Mouse (Mus musculus): Measurements from ENCODE around the gene Muc3. TPM values are rescaled to one million over a fixed set of nuclear protein-coding genes. Genes with fewer than 3 reads are reported as not detected.
A peak's percentile ranks its signal among the peaks of the same experiment; 100 is the strongest.

Gene Muc3
- total and polyA plus RNA-seq, 2 experiments from 2014 or later: not detected

DNA sequence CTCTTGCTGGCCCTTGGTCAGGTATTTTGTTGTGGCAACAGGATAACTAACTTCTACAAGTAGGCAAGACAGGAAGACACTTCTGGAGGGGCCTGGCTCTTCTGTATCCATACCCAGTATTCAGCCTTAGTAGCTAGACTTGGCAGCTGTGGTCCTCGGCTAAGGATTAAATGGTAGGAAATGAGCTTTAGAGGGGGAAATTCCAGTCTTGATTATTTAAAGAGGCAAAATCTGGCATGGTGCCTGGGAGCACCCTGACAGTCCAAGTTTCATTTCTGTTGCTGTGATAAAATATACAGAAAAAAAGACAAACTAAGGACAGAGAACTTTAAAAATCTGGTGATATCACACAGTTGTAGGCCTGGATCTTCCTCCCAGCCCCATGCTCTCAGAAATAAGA, 53.1 kb downstream of the Muc3 start:
- Histone ChIP-seq H3K9me3 (ENCODE audit: low read length) (no peaks in the 10 kb centered on the region), H3K9ac (no peak overlapping the region), H3K4me3 (ENCODE audit: low read depth, low read length) (no peak overlapping the region), H3K36me3 (ENCODE audit: insufficient read depth) (no peaks in the 10 kb centered on the region), H3K27me3 (ENCODE audit: insufficient read depth, low read length) (no peaks in the 10 kb centered on the region), H3K4me1 (ENCODE audit: insufficient read depth) (no peaks in the 10 kb centered on the region), H3K27ac (ENCODE audit: low read depth, low read length) (no peak overlapping the region), H3K4me2 (ENCODE audit: low read depth) (no peak overlapping the region)
- DNase-seq (peak; percentile 61), ATAC-seq (no peak)
- no peak for TF ChIP-seq CTCF (IDR thresholded peaks at IDR 0.05; ENCODE audit: low read depth)
- WGBS: 28% methylated on average over 1 of the region's 1 CpGs

DNA sequence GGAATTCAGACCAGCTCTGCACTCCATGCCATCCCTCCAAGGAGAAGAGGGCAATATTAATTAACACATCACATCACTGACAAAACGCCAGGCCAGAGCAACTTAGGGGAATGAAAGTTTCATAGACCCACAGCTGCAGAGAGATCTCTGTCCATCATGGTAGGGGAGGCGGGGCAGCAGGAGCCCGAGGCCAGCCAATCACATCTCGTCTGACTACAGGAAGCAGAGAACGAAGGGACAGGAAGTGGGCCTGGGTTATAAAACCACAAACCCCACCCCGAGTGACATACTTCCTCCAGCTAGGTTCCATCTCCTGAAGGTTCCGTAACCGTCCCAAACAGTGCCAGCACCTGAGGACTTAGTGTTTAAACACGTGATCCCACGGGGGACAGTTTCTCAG, 54.0 kb downstream of the Muc3 start:
- TF ChIP-seq CTCF (IDR thresholded peaks at IDR 0.05; ENCODE audit: low read depth): no peak
- H3K27ac ChIP-seq (ENCODE audit: low read depth, low read length): no peak overlapping the region
- H3K4me3 ChIP-seq (ENCODE audit: low read depth, low read length): no peak overlapping the region
- H3K9me3 ChIP-seq (ENCODE audit: low read length): no peaks in the 10 kb centered on the region
- no peaks in the 10 kb centered on the region for H3K36me3 ChIP-seq (ENCODE audit: insufficient read depth)
- ATAC-seq (no peak), DNase-seq (no peak)
- 85% methylated on average over 10 of the region's 10 CpGs for whole genome bisulfite sequencing
- H3K4me1 ChIP-seq (ENCODE audit: insufficient read depth): no peaks in the 10 kb centered on the region
- no peak overlapping the region for H3K9ac ChIP-seq
- no peak overlapping the region for H3K4me2 ChIP-seq (ENCODE audit: low read depth)
- no peaks in the 10 kb centered on the region for H3K27me3 ChIP-seq (ENCODE audit: insufficient read depth, low read length)

DNA sequence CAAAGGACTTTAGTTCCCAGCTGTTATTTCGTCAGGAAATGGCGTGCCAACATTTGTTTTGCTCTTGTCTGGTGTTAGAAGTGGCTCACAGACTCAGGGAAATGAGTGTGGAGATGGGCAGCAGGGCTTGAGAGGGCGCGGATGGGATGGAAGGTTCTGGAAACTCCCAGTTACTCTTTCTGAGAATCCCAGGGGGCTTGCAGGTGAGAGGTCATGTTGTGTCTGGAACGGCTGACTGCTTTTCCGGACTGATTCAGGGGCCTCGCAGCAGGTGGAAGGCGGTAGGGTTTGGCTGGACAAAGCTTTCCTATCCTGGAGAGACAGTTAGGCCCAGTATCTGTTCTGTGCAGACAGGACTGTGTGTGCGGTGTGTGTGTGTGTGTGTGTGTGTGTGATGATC, 55.4 kb downstream of the Muc3 start:
- no peak for TF ChIP-seq CTCF (IDR thresholded peaks at IDR 0.05; ENCODE audit: low read depth)
- Histone ChIP-seq H3K36me3 (ENCODE audit: insufficient read depth) (no peaks in the 10 kb centered on the region), H3K4me1 (ENCODE audit: insufficient read depth) (no peaks in the 10 kb centered on the region), H3K9ac (no peak overlapping the region), H3K27me3 (ENCODE audit: insufficient read depth, low read length) (no peaks in the 10 kb centered on the region), H3K27ac (ENCODE audit: low read depth, low read length) (no peak overlapping the region), H3K9me3 (ENCODE audit: low read length) (no peaks in the 10 kb centered on the region), H3K4me2 (ENCODE audit: low read depth) (no peak overlapping the region), H3K4me3 (ENCODE audit: low read depth, low read length) (no peak overlapping the region)
- 88% methylated on average over 9 of the region's 9 CpGs for WGBS
- ATAC-seq (no peak), DNase-seq (no peak)

DNA sequence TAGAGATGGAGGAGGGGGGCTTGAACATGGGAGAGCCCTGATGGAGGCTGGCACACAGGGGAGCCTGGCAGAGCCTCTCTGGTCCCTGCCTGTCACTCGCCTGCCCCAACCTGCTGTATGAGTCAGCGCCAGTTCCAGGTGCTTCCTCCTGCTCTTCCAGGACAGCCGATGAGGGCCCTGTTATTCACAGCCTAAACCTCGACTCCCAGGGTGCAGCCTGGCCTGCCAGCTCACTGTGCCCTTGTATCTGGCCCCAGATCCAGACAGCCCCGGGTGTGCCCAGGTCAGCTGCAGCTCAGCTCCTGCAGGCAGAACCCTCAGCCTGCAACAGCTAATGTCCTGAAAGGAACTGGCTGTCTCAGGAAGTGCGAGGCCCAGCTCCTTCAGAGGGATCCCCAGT, 57.6 kb downstream of the Muc3 start:
- H3K4me2 ChIP-seq (ENCODE audit: low read depth): no peak overlapping the region
- 67% methylated on average over 6 of the region's 6 CpGs for WGBS
- no peak overlapping the region for H3K9ac ChIP-seq
- no peak overlapping the region for H3K27ac ChIP-seq (ENCODE audit: low read depth, low read length)
- no peak for TF ChIP-seq CTCF (IDR thresholded peaks at IDR 0.05; ENCODE audit: low read depth)
- DNase-seq: no peak
- no peaks in the 10 kb centered on the region for H3K36me3 ChIP-seq (ENCODE audit: insufficient read depth)
- H3K9me3 ChIP-seq (ENCODE audit: low read length): no peaks in the 10 kb centered on the region
- H3K4me1 ChIP-seq (ENCODE audit: insufficient read depth): no peaks in the 10 kb centered on the region
- no peak overlapping the region for H3K4me3 ChIP-seq (ENCODE audit: low read depth, low read length)
- H3K27me3 ChIP-seq (ENCODE audit: insufficient read depth, low read length): no peaks in the 10 kb centered on the region
- no peak for ATAC-seq

DNA sequence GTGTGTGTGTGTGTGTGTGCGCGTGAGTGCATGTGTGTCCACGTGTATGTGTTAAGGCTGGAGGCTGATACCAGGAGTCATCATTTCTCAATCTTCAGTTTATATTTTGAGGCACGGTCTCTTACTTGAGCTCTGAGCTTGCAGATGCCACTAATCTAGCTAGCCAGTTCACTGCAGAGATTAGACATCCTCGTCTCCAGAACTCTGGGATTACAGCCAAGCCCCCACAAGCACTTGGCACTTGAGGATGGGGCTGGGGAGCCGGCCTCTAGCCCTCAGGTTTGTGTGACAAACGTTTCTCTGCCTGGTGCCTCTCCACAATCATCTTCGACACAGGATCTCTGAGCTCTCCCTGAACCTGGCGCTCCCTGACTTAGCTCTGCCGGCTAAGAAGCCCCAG, 58.3 kb downstream of the Muc3 start:
- WGBS: 68% methylated on average over 10 of the region's 10 CpGs
- no peaks in the 10 kb centered on the region for H3K36me3 ChIP-seq (ENCODE audit: insufficient read depth)
- ATAC-seq (no peak), DNase-seq (no peak)
- no peak overlapping the region for H3K4me3 ChIP-seq (ENCODE audit: low read depth, low read length)
- H3K4me1 ChIP-seq (ENCODE audit: insufficient read depth): no peaks in the 10 kb centered on the region
- H3K27me3 ChIP-seq (ENCODE audit: insufficient read depth, low read length): no peaks in the 10 kb centered on the region
- H3K9ac ChIP-seq: no peak overlapping the region
- H3K27ac ChIP-seq (ENCODE audit: low read depth, low read length): no peak overlapping the region
- no peaks in the 10 kb centered on the region for H3K9me3 ChIP-seq (ENCODE audit: low read length)
- no peak for TF ChIP-seq CTCF (IDR thresholded peaks at IDR 0.05; ENCODE audit: low read depth)
- H3K4me2 ChIP-seq (ENCODE audit: low read depth): no peak overlapping the region

- H3K4me1 ChIP-seq (ENCODE audit: insufficient read depth): no peaks in the 10 kb centered on the region
- ATAC-seq: no peak
- 94% methylated on average over 8 of the region's 8 CpGs for WGBS
Measured at GRCm38 (mm10) chr5:137087410-137087809, 61.7 kb downstream of the Muc3 start.

DNA sequence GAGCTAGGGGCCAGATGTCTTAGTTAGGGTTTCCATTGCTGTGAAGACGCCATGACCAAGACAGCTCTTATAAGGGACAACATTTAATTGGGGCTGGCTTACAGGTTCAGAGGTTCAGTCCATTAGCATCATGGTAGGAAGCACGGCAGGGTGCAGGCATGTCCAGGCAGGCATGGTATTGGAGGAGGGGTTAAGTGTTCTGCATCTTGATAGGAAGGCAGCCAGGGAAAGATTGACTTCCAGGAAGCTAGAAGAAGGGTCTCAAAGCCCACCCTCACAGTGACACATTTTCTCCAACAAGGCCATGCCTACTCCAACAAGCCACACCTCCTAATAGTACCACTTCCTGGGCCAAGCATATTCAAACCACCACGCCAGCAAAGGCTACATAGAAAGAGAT, 63.4 kb downstream of the Muc3 start:
- TF ChIP-seq CTCF (IDR thresholded peaks at IDR 0.05; ENCODE audit: low read depth): no peak
- Histone ChIP-seq H3K4me2 (ENCODE audit: low read depth) (no peak overlapping the region), H3K9ac (no peak overlapping the region), H3K4me3 (ENCODE audit: low read depth, low read length) (no peak overlapping the region), H3K4me1 (ENCODE audit: insufficient read depth) (no peaks in the 10 kb centered on the region), H3K9me3 (ENCODE audit: low read length) (no peaks in the 10 kb centered on the region), H3K27me3 (ENCODE audit: insufficient read depth, low read length) (no peaks in the 10 kb centered on the region), H3K36me3 (ENCODE audit: insufficient read depth) (no peaks in the 10 kb centered on the region), H3K27ac (ENCODE audit: low read depth, low read length) (no peak overlapping the region)
- DNase-seq (no peak), ATAC-seq (no peak)
- 95% methylated on average over 3 of the region's 3 CpGs for WGBS

More at GRCm38 (mm10) chr5:137087410-137087809, 61.7 kb downstream of the Muc3 start:
- Histone ChIP-seq H3K9ac (no peak overlapping the region), H3K4me3 (ENCODE audit: low read depth, low read length) (no peak overlapping the region), H3K36me3 (ENCODE audit: insufficient read depth) (no peaks in the 10 kb centered on the region), H3K9me3 (ENCODE audit: low read length) (no peaks in the 10 kb centered on the region), H3K4me2 (ENCODE audit: low read depth) (no peak overlapping the region), H3K27me3 (ENCODE audit: insufficient read depth, low read length) (no peaks in the 10 kb centered on the region), H3K27ac (ENCODE audit: low read depth, low read length) (no peak overlapping the region)
- DNase-seq: no peak
- no peak for TF ChIP-seq CTCF (IDR thresholded peaks at IDR 0.05; ENCODE audit: low read depth)

DNA sequence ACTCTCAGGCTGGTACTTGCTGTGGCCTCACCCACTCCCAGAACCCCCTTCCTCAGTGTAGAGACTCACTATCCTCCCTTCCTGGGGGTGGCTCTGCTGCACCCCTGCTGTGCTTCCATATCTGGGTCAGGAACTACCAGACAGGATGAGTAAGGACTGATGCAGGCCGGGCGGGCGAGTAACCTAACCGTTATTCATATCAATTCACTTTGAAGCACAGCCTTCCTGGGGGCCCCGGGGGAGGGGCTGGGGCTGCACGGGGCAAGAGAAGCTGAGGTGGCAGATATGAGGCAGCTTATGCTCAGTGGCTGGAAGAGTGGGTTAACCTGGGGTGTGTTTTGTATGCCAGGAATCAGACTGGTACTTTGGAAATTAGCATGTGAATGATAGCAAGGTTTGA, 64.1 kb downstream of the Muc3 start:
- ATAC-seq (no peak), DNase-seq (no peak)
- no peak overlapping the region for H3K4me2 ChIP-seq (ENCODE audit: low read depth)
- TF ChIP-seq CTCF (IDR thresholded peaks at IDR 0.05; ENCODE audit: low read depth): no peak
- H3K4me3 ChIP-seq (ENCODE audit: low read depth, low read length): no peak overlapping the region
- no peaks in the 10 kb centered on the region for H3K27me3 ChIP-seq (ENCODE audit: insufficient read depth, low read length)
- H3K4me1 ChIP-seq (ENCODE audit: insufficient read depth): no peaks in the 10 kb centered on the region
- no peaks in the 10 kb centered on the region for H3K9me3 ChIP-seq (ENCODE audit: low read length)
- no peak overlapping the region for H3K9ac ChIP-seq
- no peaks in the 10 kb centered on the region for H3K36me3 ChIP-seq (ENCODE audit: insufficient read depth)
- no peak overlapping the region for H3K27ac ChIP-seq (ENCODE audit: low read depth, low read length)
- WGBS: 83% methylated on average over 6 of the region's 6 CpGs

Other genes starting within 250 kb of the Muc3 start
- 30.7 and 35.9 TPM in 2 replicates for gene Ift22, start 241.2 kb downstream of the Muc3 start, total RNA-seq (2014; rRNA removed)
- gene Ift22, start 241.2 kb downstream of the Muc3 start, polyA plus RNA-seq (2015; fragmentation: Nextera tagmentation; extraction: Ambion mirVana): 125 and 134 TPM in 2 replicates
- gene Fis1, start 196.0 kb downstream of the Muc3 start, total RNA-seq (2014; rRNA removed): 221 and 299 TPM in 2 replicates
- 377 and 441 TPM in 2 replicates for gene Fis1, start 196.0 kb downstream of the Muc3 start, polyA plus RNA-seq (2015; fragmentation: Nextera tagmentation; extraction: Ambion mirVana)
- 0.33 and 0.38 TPM in 2 replicates for gene Cldn15, start 182.7 kb downstream of the Muc3 start, total RNA-seq (2014; rRNA removed)
- gene Cldn15, start 182.7 kb downstream of the Muc3 start, polyA plus RNA-seq (2015; fragmentation: Nextera tagmentation; extraction: Ambion mirVana): 0.13 and 0.15 TPM in 2 replicates
- 46.6 and 55.2 TPM in 2 replicates for gene Plod3, start 162.3 kb downstream of the Muc3 start, total RNA-seq (2014; rRNA removed)
- 18.2 and 21.7 TPM in 2 replicates for gene Plod3, start 162.3 kb downstream of the Muc3 start, polyA plus RNA-seq (2015; fragmentation: Nextera tagmentation; extraction: Ambion mirVana)
- 66.1 and 96.9 TPM in 2 replicates for gene Znhit1, start 161.3 kb downstream of the Muc3 start, total RNA-seq (2014; rRNA removed)
- 176 and 201 TPM in 2 replicates for gene Znhit1, start 161.3 kb downstream of the Muc3 start, polyA plus RNA-seq (2015; fragmentation: Nextera tagmentation; extraction: Ambion mirVana)
- gene Vgf, start 122.9 kb downstream of the Muc3 start, total RNA-seq (2014; rRNA removed): 82.7 and 116 TPM in 2 replicates
- 26.7 and 40.0 TPM in 2 replicates for gene Vgf, start 122.9 kb downstream of the Muc3 start, polyA plus RNA-seq (2015; fragmentation: Nextera tagmentation; extraction: Ambion mirVana)
- gene Ap1s1, start 103.2 kb downstream of the Muc3 start, total RNA-seq (2014; rRNA removed): 105 and 144 TPM in 2 replicates
- 335 and 346 TPM in 2 replicates for gene Ap1s1, start 103.2 kb downstream of the Muc3 start, polyA plus RNA-seq (2015; fragmentation: Nextera tagmentation; extraction: Ambion mirVana)
- 1.2 and 3.1 TPM in 2 replicates for gene Serpine1, start 77.1 kb downstream of the Muc3 start, total RNA-seq (2014; rRNA removed)
- gene Serpine1, start 77.1 kb downstream of the Muc3 start, polyA plus RNA-seq (2015; fragmentation: Nextera tagmentation; extraction: Ambion mirVana): 0.06 and 0.28 TPM in 2 replicates
- 4.0 and 5.7 TPM in 2 replicates for gene Trim56, start 33.1 kb downstream of the Muc3 start, total RNA-seq (2014; rRNA removed)
- 1.1 and 2.3 TPM in 2 replicates for gene Trim56, start 33.1 kb downstream of the Muc3 start, polyA plus RNA-seq (2015; fragmentation: Nextera tagmentation; extraction: Ambion mirVana)
- 0.10 and 0.31 TPM in 2 replicates for gene Muc3a, start 63.1 kb upstream of the Muc3 start, total RNA-seq (2014; rRNA removed)
- 0.13 TPM in 2 replicates for gene Muc3a, start 63.1 kb upstream of the Muc3 start, polyA plus RNA-seq (2015; fragmentation: Nextera tagmentation; extraction: Ambion mirVana)
- gene Ache, start 138.2 kb upstream of the Muc3 start, total RNA-seq (2014; rRNA removed): 48.4 and 73.2 TPM in 2 replicates
- gene Ache, start 138.2 kb upstream of the Muc3 start, polyA plus RNA-seq (2015; fragmentation: Nextera tagmentation; extraction: Ambion mirVana): 44.3 and 69.1 TPM in 2 replicates
- gene Ufsp1, start 145.3 kb upstream of the Muc3 start, total RNA-seq (2014; rRNA removed): 15.2 and 16.2 TPM in 2 replicates
- 15.8 and 23.4 TPM in 2 replicates for gene Ufsp1, start 145.3 kb upstream of the Muc3 start, polyA plus RNA-seq (2015; fragmentation: Nextera tagmentation; extraction: Ambion mirVana)
- gene Srrt, start 158.4 kb upstream of the Muc3 start, total RNA-seq (2014; rRNA removed): 136 and 153 TPM in 2 replicates
- 52.3 and 55.6 TPM in 2 replicates for gene Srrt, start 158.4 kb upstream of the Muc3 start, polyA plus RNA-seq (2015; fragmentation: Nextera tagmentation; extraction: Ambion mirVana)
- gene Trip6, start 165.1 kb upstream of the Muc3 start, total RNA-seq (2014; rRNA removed): 10.8 and 11.4 TPM in 2 replicates
- gene Trip6, start 165.1 kb upstream of the Muc3 start, polyA plus RNA-seq (2015; fragmentation: Nextera tagmentation; extraction: Ambion mirVana): 9.9 and 11.6 TPM in 2 replicates
- 19.3 and 21.8 TPM in 2 replicates for gene Slc12a9, start 184.3 kb upstream of the Muc3 start, total RNA-seq (2014; rRNA removed)
- gene Slc12a9, start 184.3 kb upstream of the Muc3 start, polyA plus RNA-seq (2015; fragmentation: Nextera tagmentation; extraction: Ambion mirVana): 12.5 and 18.4 TPM in 2 replicates
- 8.9 and 12.7 TPM in 2 replicates for gene Ephb4, start 200.8 kb upstream of the Muc3 start, total RNA-seq (2014; rRNA removed)
- gene Ephb4, start 200.8 kb upstream of the Muc3 start, polyA plus RNA-seq (2015; fragmentation: Nextera tagmentation; extraction: Ambion mirVana): 3.5 and 4.9 TPM in 2 replicates